Mouse (Mus musculus): ENCODE measurements at regions not wholly inside any gene's neighbourhood (a gene's known extent, or its start where the extent isn't known, plus 50 kb on each side); places are given as distances from the start of the nearest gene placed in this dataset.

DNA sequence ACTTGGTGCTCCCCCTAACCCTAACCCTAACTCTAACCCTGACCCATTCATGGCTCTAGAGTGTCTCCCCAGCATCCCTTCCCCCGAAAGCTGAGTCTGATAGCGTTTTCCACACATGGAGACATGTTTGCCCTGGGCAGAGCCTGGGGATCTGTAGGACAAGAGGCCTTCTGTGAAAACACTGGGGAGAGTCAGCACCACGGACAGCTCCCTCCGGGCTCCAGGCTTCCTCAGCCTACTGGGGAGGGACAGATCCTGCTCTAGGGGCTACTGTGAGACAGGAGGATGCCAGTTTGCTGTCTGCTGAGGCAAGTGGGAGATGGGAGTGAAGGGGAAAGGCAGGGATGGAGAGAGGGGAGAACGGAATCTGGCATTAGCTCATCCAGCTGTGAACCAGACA is 111.5 kb upstream of the Igsf21 start:
- TF ChIP-seq POLR2A (IDR thresholded peaks at IDR 0.05; ENCODE audit: control insufficient read depth, extremely low read depth, insufficient read depth, low read length, poor library complexity) (no peak), CTCF (IDR thresholded peaks at IDR 0.05; ENCODE audit: borderline replicate concordance, control insufficient read depth, extremely low read depth, insufficient read depth, low read length, poor library complexity) (no peak)
